Mouse (Mus musculus) liver, embryonic 16.5 days (tissue): Measurements from ENCODE around the gene Pcgf1. TPM values are rescaled to one million over a fixed set of nuclear protein-coding genes. Genes with fewer than 3 reads are reported as not detected.
A peak's percentile ranks its signal among the peaks of the same experiment; 100 is the strongest.

Experiments
- ATAC-seq: fragments of 200-750 bp; cut with Nextera tagmentation; 2 replicates; pipeline ENCODE4 v1.8.0; 2017; ENCODE audit warnings: low read depth, mild to moderate bottlenecking, moderate number of reproducible peaks, moderate library complexity
- H3K27ac ChIP-seq: fragments of 300-500 bp; sonication (generic); 2 replicates; pipeline ENCODE4 v1.5.1; 2014; ENCODE audit warnings: mild to moderate bottlenecking, low read length
- H3K27me3 ChIP-seq: fragments of 300-500 bp; sonication (generic); 2 replicates; pipeline ENCODE4 v1.6.1; 2014; ENCODE audit warnings: low read depth, low read length, mixed read lengths; ENCODE audit not compliant: control insufficient read depth, insufficient read depth
- H3K36me3 ChIP-seq: fragments of 300-500 bp; sonication (generic); 2 replicates; pipeline ENCODE4 v1.6.1; 2014; ENCODE audit warnings: mild to moderate bottlenecking; ENCODE audit not compliant: control insufficient read depth, insufficient read depth
- H3K4me1 ChIP-seq: fragments of 300-500 bp; sonication (generic); 2 replicates; pipeline ENCODE4 v1.6.1; 2014; ENCODE audit warnings: low read depth, low read length, mixed read lengths; ENCODE audit not compliant: control insufficient read depth
- H3K4me2 ChIP-seq: fragments of 300-500 bp; sonication (generic); 2 replicates; pipeline ENCODE4 v1.6.1; 2014; ENCODE audit warnings: low read depth, low read length, mixed read lengths
- H3K4me3 ChIP-seq: fragments of 300-500 bp; sonication (generic); 2 replicates; pipeline ENCODE4 v1.5.1; 2014; ENCODE audit warnings: low read depth, mild to moderate bottlenecking, low read length
- H3K9ac ChIP-seq: fragments of 300-500 bp; sonication (generic); 2 replicates; pipeline ENCODE4 v1.6.1; 2014; ENCODE audit warnings: low read depth, low read length
- H3K9me3 ChIP-seq: fragments of 300-500 bp; sonication (generic); replicated peaks from 2 replicates; pipeline ENCODE4 v1.6.1; 2016; ENCODE audit warnings: low read length; ENCODE audit not compliant: control insufficient read depth
- WGBS: fragments of 180-500 bp; shearing (Covaris S2); extraction: QIAGEN DNeasy Blood & Tissue Kit; methylation state at CpG from one replicate; pipeline ENCODE4 v1.1.7; 2014; ENCODE audit not compliant: insufficient replicate concordance; 5-methylcytosine and 5-hydroxymethylcytosine counted together
- polyA plus RNA-seq: library from polyadenylated mRNA; unstranded; fragments of >200 nt; fragmentation: Nextera tagmentation; extraction: Ambion mirVana; gene quantifications from 2 replicates; pipeline ENCODE4 v1.2.1, GENCODE M21; 2015

Pcgf1 gene
- polyA plus RNA-seq, 1 experiment from 2014 or later: 15.6 TPM

DNA sequence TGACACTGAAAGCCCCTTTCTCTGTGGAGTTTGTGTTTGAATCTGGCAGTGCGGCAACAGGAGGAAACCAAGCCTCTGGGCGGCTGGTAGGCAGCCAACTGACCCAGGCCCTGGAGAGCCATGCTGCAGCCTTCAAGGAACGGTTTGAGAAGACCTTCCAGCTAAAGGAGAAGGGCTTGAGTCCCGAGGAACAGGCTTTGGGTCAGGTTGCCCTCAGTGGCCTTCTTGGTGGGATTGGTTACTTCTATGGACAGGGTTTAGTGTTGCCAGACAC is 39.4 kb downstream of the Pcgf1 start:
- H3K9me3 ChIP-seq: no peaks in the 10 kb centered on the region
- no peak overlapping the region for H3K4me3 ChIP-seq
- no peak for ATAC-seq
- peaks cover 40% of the 10 kb centered on the region for H3K4me1 ChIP-seq
- no peak overlapping the region for H3K27ac ChIP-seq
- H3K27me3 ChIP-seq: no peaks in the 10 kb centered on the region
- peaks cover 8% of the 10 kb centered on the region; the same call in 1 of the 2 replicates for H3K36me3 ChIP-seq
- no peak overlapping the region for H3K9ac ChIP-seq
- H3K4me2 ChIP-seq: no peak overlapping the region
- 75% methylated on average over 4 of the region's 4 CpGs for WGBS

DNA sequence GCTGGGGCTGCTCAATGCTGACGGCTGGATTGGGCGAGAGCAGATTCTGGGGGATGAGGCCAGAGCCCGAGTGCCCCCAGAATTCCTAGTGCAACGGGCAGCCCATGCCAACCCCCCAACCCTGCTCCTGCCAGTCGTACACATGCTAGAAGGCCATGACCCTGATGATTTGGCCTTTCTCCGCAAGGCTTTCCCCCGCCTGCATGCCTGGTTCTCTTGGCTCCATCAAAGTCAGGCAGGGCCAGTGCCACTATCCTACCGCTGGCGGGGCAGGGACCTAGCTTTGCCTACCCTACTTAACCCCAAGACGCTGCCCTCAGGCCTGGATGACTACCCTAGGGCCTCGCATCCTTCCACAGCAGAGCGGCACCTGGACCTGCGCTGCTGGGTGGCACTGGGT is 39.9 kb downstream of the Pcgf1 start:
- peaks cover 8% of the 10 kb centered on the region; the same call in 1 of the 2 replicates for H3K36me3 ChIP-seq
- H3K27ac ChIP-seq: no peak overlapping the region
- no peaks in the 10 kb centered on the region for H3K27me3 ChIP-seq
- H3K4me1 ChIP-seq: peaks cover 46% of the 10 kb centered on the region
- WGBS: 84% methylated on average over 13 of the region's 13 CpGs
- no peak overlapping the region for H3K4me2 ChIP-seq
- H3K9me3 ChIP-seq: no peaks in the 10 kb centered on the region
- H3K9ac ChIP-seq: no peak overlapping the region
- H3K4me3 ChIP-seq: no peak overlapping the region
- ATAC-seq: no peak

DNA sequence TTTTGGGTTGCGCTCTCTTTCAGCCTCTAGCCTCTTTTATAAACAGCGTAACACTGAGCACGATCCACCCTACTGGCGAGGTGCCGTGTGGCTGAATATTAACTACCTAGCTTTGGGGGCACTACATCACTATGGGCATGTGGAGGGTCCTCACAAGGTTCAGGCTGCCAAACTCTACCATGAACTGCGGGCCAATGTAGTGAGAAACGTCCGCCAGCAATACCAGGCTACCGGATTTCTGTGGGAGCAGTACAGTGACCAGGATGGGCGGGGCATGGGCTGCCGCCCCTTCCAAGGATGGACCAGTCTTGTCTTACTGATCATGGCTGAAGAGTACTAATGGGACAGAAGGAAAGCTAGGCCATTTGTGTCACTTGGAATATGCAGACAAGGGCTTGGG is 40.7 kb downstream of the Pcgf1 start:
- H3K4me1 ChIP-seq: peaks cover 49% of the 10 kb centered on the region
- no peak overlapping the region for H3K27ac ChIP-seq
- H3K9ac ChIP-seq: no peak overlapping the region
- WGBS: 82% methylated on average over 11 of the region's 11 CpGs
- H3K4me2 ChIP-seq: no peak overlapping the region
- H3K36me3 ChIP-seq: peaks cover 8% of the 10 kb centered on the region; the same call in 1 of the 2 replicates
- no peak overlapping the region for H3K4me3 ChIP-seq
- H3K27me3 ChIP-seq: no peaks in the 10 kb centered on the region
- no peak for ATAC-seq
- H3K9me3 ChIP-seq: no peaks in the 10 kb centered on the region

DNA sequence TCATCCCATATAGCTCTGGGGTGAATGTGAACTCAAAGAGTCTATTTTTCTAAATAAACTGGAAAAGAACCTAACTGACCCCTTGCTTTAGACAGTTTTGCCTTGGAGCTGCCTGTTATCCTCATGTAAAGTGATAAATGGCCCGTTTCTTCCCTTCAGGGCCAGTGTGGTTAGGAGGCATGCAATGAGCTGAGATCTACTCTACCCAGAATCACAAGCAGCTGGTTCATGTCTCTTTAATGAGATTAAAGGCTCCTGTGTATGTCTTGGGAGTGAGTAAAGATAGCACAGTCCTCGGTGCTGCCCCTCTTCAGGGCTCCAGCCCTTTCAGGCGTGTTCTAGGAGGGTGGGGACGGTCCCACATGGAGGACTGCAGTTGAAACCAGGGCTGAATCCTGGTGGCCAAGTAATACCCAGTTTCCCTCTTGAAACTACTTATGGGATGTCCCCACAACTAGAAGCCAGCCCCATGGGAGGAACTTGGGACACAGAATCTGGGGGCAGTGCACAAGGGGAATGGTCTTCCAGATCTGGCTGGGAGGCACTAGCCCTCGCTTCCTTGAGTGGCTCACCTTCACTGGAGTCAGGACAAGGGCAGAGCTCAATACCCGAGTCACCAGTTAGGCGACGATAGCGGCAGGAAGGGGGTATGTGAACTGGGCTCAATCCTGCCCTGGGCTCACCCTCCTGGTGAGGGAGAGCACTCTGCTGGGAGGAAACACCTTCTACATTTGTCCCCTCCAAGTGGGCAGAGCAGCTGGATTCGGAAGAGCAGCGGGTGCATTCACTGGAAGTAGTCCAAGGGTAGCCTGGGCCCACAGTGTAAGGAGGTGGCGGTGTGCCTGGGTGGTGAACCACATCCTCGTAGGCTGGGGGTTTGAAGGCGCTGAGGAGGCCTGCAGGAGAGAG is 41.4 kb downstream of the Pcgf1 start:
- Histone ChIP-seq H3K36me3 (peaks cover 8% of the 10 kb centered on the region; the same call in 1 of the 2 replicates), H3K4me3 (no peak overlapping the region), H3K4me1 (peaks cover 51% of the 10 kb centered on the region), H3K9ac (no peak overlapping the region), H3K4me2 (no peak overlapping the region), H3K9me3 (no peaks in the 10 kb centered on the region), H3K27ac (no peak overlapping the region), H3K27me3 (no peaks in the 10 kb centered on the region)
- 63% methylated on average over 14 of the region's 14 CpGs for WGBS
- ATAC-seq: no peak

DNA sequence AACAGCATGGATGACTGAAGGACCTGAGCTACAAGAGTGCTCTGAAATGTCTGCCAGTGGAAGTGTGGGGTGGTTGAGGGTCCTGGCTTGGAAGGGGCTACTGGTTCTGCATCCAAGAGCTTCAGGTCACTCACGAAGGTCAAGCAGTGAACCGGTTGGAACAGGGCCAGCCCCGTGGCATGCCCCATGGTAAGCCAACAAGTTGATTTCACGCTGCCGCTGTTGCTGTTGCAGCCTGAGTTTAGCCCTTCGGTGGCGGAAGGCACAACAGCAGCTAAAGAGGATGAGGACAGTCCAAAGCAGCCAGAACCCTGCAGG is 42.0 kb downstream of the Pcgf1 start:
- ATAC-seq: no peak
- WGBS: 84% methylated on average over 7 of the region's 7 CpGs
- no peak overlapping the region for H3K9ac ChIP-seq
- no peak overlapping the region for H3K4me2 ChIP-seq
- H3K4me1 ChIP-seq: peaks cover 49% of the 10 kb centered on the region
- no peak overlapping the region for H3K27ac ChIP-seq
- H3K9me3 ChIP-seq: no peaks in the 10 kb centered on the region
- H3K27me3 ChIP-seq: no peaks in the 10 kb centered on the region
- H3K4me3 ChIP-seq: no peak overlapping the region
- H3K36me3 ChIP-seq: peaks cover 8% of the 10 kb centered on the region; the same call in 1 of the 2 replicates

DNA sequence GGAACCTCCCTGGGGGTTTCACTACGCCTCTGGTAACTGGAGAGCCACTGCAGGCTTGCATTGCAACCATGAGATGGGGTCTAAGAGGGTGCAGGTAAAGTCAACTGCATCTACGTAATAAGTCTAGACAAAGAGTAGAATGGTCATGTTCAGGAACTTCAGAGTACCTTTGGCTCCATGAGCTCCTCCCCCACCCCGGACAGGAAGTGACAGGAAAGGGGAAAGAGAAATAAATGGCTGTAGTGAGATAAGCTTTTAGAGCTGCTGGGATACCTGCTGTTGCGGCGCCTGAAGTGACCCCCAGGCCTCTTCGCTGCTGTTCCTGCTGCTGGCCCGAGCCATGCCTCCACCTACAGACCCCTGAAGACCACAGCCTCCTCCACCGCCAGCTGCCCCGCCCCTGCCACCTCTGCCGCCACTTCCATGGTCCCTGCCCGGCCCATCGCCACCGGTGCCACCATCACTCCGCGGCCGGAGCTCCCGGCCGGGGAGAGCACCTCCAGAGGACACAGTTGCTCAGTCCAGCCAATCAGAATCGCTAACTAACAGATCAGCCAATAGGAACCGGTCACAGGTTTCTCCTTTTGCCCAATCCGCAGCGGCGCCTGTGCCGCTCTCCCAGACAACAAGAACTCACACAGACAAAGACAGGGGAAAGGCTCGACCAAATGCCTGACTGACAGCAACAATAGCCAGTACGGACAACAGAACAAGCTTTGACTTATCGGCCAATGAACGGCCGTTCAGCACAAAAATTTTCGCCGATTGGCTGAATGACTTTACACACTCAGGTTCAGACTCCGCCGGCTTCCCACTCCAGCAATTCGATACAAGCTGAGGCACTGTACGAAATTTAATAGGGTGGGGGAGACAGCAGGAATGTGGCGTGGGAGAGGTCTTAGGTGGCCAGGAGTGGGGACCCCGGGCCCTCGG is 43.5 kb downstream of the Pcgf1 start, which contains the start of gene Wbp1:
Gene Wbp1 (minus strand): TSS at position 630 of the 933 bp plus-strand sequence.
- Histone ChIP-seq H3K9ac (peak within 1 kb of the TSS; percentile 91), H3K27me3 (no peaks in the 10 kb centered on the region), H3K9me3 (no peaks in the 10 kb centered on the region), H3K4me1 (peaks cover 45% of the 10 kb centered on the region), H3K36me3 (peaks cover 8% of the 10 kb centered on the region; the same call in 1 of the 2 replicates), H3K27ac (peak within 1 kb of the TSS; percentile 96), H3K4me2 (peak within 1 kb of the TSS; percentile 99), H3K4me3 (peak within 1 kb of the TSS; percentile 77)
- peak; percentile 93 for ATAC-seq
- under 1% methylated on average over 38 of the region's 38 CpGs for WGBS

DNA sequence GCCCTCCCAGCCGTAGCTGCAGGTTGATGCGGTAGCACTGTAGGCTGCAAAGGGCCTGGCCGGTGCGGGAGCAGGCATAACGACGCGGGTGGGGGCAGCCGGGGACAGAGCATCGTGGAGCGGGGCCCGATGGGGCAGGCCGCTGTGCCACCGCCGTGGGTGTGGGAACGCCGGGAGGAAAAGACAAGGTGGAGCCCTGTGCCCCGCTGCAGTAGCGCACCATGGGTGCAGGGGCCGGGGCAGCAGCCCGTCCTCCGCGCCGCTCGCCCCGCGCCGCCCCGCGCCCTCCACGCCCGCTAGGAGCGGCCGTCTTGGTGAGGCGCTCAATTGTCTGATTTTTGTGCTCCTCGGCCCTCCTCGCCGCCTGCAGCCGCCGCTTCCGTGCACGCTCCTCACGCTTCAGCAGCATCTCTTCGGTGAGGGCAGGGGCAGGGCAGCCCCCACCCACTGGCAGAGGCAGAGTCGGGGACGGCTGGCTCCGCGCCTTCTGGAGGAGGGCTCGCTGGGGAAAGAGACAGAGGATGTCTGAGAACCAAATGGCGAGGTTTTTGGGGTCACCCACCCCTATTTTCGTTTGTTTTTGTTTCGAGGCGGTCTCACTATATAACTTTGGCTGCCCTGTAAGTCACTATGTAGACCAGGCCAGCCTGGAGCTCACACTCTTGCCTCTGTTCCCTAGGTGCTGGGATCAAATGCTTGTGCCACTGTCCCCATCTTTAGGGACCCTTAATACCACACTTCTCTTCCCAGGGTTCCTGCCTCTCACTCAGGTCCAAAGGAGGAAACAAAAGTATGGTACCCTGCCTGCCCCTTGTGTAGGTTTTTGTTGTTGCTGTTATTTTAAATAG is 44.4 kb downstream of the Pcgf1 start:
- Histone ChIP-seq H3K9me3 (no peaks in the 10 kb centered on the region), H3K9ac (peak overlapping the region; percentile 91), H3K4me2 (peak overlapping the region; percentile 99), H3K4me3 (peak overlapping the region; percentile 77), H3K27ac (peak overlapping the region; percentile 96), H3K27me3 (no peaks in the 10 kb centered on the region), H3K4me1 (peaks cover 39% of the 10 kb centered on the region), H3K36me3 (peaks cover 8% of the 10 kb centered on the region; the same call in 1 of the 2 replicates)
- WGBS: 3% methylated on average over 45 of the region's 52 CpGs
- peak; percentile 31 for ATAC-seq

DNA sequence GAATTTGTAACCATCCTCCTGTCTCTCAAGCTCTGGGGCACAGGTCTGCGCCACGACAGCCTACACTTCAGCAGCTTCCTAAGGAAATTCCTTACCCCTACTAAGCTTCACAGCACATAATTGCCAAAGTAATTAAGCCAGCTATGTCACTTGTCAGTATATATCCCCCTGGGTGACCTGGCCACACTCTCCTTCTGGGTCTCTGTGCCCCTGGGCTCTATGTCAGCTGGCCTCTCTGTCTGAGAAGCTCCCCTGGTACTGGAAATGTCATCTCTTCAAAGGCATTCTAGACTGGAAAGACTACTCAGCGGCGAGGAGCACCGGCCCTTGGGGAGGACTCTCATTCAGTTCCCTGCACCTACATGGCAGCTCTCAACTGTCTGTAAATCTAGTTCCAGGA is 45.3 kb downstream of the Pcgf1 start:
- no peaks in the 10 kb centered on the region for H3K9me3 ChIP-seq
- 87% methylated on average over 5 of the region's 5 CpGs for WGBS
- H3K4me2 ChIP-seq: no peak overlapping the region
- no peaks in the 10 kb centered on the region for H3K27me3 ChIP-seq
- H3K27ac ChIP-seq: no peak overlapping the region
- H3K36me3 ChIP-seq: peaks cover 5% of the 10 kb centered on the region; the same call in 1 of the 2 replicates
- ATAC-seq: no peak
- H3K9ac ChIP-seq: no peak overlapping the region
- peaks cover 39% of the 10 kb centered on the region for H3K4me1 ChIP-seq
- no peak overlapping the region for H3K4me3 ChIP-seq
